Mouse (Mus musculus) kidney, embryonic 16.5 days (tissue): ENCODE measurements around the gene Iqck. TPM values are rescaled to one million over a fixed set of nuclear protein-coding genes. Genes with fewer than 3 reads are reported as not detected.

ENCODE experiments used
- ATAC-seq: fragments of 200-750 bp; cut with Nextera tagmentation; 2 replicates; pipeline ENCODE4 v1.8.0; 2017; ENCODE audit warnings: moderate TSS enrichment; ENCODE audit not compliant: low FRiP score, low TSS enrichment
- H3K27ac ChIP-seq: fragments of 300-500 bp; sonication (generic); 2 replicates; pipeline ENCODE4 v1.5.1; 2014; ENCODE audit warnings: low read length
- H3K27me3 ChIP-seq: fragments of 300-500 bp; sonication (generic); 2 replicates; pipeline ENCODE4 v1.6.1; 2014; ENCODE audit warnings: low read length, control low read depth, mixed read lengths; ENCODE audit not compliant: insufficient read depth
- H3K36me3 ChIP-seq: fragments of 300-500 bp; sonication (generic); 2 replicates; pipeline ENCODE4 v1.6.1; 2014; ENCODE audit warnings: low read length, control low read depth, mixed read lengths; ENCODE audit not compliant: insufficient read depth
- H3K4me1 ChIP-seq: fragments of 300-500 bp; sonication (generic); 2 replicates; pipeline ENCODE4 v1.6.1; 2014; ENCODE audit warnings: low read length, control low read depth, mixed read lengths; ENCODE audit not compliant: insufficient read depth
- H3K4me2 ChIP-seq: fragments of 300-500 bp; sonication (generic); replicated peaks from 2 replicates; pipeline ENCODE4 v1.6.1; 2014; ENCODE audit warnings: low read depth, low read length
- H3K4me3 ChIP-seq: fragments of 300-500 bp; sonication (generic); 2 replicates; pipeline ENCODE4 v1.5.1; 2014; ENCODE audit warnings: mild to moderate bottlenecking, low read length
- H3K9ac ChIP-seq: fragments of 300-500 bp; sonication (generic); replicated peaks from 2 replicates; pipeline ENCODE4 v1.6.1; 2014; ENCODE audit warnings: low read length
- H3K9me3 ChIP-seq: fragments of 300-500 bp; sonication (generic); 2 replicates; pipeline ENCODE4 v1.6.1; 2016; ENCODE audit warnings: low read length, control low read depth
- WGBS: fragments of 180-500 bp; shearing (Covaris S2); extraction: QIAGEN DNeasy Blood & Tissue Kit; methylation state at CpG from one replicate; pipeline ENCODE4 v1.1.7; 2014; 5-methylcytosine and 5-hydroxymethylcytosine counted together
- polyA plus RNA-seq: library from polyadenylated mRNA; unstranded; fragments of >200 nt; fragmentation: Nextera tagmentation; extraction: Ambion mirVana; gene quantifications from 2 replicates; pipeline ENCODE4 v1.2.1, GENCODE M21; 2015

Iqck gene
- polyA plus RNA-seq, 1 experiment from 2014 or later = 3.1 TPM

DNA sequence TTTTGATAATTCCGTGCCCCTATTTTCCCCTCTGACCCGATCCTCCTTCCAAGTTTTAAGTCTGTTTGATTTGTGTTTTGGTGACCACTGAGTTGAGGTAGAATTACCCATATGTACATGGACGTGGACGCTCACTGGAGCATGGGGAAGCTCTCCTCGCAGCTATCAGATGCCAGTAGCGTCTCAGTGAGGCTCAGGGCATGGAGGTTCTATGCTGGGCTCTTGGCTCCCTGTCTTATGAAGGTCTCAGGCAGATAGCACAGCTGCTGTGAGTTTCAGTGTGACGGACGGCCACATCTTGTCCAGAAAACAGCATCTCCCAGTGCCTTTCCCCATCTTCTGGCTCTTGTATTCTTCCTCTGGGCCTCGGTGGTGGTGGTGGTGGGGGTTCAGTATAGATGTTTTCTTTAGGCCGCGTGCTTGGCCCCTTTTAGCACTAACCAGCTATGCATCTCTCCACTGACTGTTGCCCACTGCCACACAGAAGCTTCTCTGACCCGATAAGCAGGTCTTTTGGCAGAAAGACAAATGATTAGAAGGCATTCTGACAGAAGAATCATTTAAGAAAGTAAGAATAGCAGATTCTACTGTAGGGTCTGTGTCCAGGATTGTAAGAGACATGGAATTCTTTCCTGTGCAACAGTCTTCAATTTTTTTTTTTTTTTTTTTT lies 33.5 kb upstream of the Iqck start:
- 67% methylated on average over 12 of the region's 12 CpGs for WGBS
- no peaks in the 10 kb centered on the region for H3K9me3 ChIP-seq
- no peak overlapping the region for H3K4me2 ChIP-seq
- H3K36me3 ChIP-seq = peaks cover 9% of the 10 kb centered on the region
- no peak overlapping the region for H3K27ac ChIP-seq
- no peak overlapping the region for H3K4me3 ChIP-seq
- no peaks in the 10 kb centered on the region for H3K4me1 ChIP-seq
- no peak for ATAC-seq
- no peaks in the 10 kb centered on the region for H3K27me3 ChIP-seq
- H3K9ac ChIP-seq = no peak overlapping the region

DNA sequence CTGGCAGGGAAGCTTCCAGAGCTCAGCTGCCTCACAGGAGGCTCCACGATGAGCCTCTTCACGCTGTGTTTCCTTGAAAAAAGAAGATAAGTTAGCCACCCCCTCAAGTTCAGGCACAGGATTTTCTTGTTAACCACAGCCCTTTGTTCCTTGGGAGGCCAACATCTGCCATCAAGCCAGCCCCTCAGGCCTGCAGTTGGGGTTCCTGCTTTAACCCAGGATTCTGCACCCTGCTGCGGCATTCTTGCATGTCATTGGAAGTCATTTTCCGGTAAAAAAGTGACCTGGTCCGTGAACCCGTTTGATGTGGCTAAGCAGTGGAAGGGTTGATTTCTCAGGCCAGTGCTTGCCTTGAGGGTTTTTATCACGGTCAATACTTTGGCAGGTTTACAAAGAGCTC lies 31.1 kb upstream of the Iqck start:
- Histone ChIP-seq H3K36me3 (peaks cover 9% of the 10 kb centered on the region), H3K4me1 (0 out of 2 replicates have a peak, but pooled peaks cover 4% of the 10 kb centered on the region), H3K4me3 (no peak overlapping the region), H3K27ac (peak overlapping the region; percentile 80), H3K9me3 (no peaks in the 10 kb centered on the region), H3K27me3 (no peaks in the 10 kb centered on the region), H3K9ac (peak overlapping the region; percentile 36; the same call in 1 of the 2 replicates), H3K4me2 (no peak overlapping the region)
- WGBS = 53% methylated on average over 7 of the region's 7 CpGs
- no peak for ATAC-seq

- peaks cover 13% of the 10 kb centered on the region for H3K36me3 ChIP-seq
- no peak overlapping the region for H3K27ac ChIP-seq
- no peak overlapping the region for H3K4me2 ChIP-seq
- H3K4me3 ChIP-seq = no peak overlapping the region
- no peaks in the 10 kb centered on the region for H3K27me3 ChIP-seq
- no peak for ATAC-seq
- no peaks in the 10 kb centered on the region for H3K9me3 ChIP-seq
- no peak overlapping the region for H3K9ac ChIP-seq
- WGBS = 81% methylated on average over 5 of the region's 5 CpGs
- H3K4me1 ChIP-seq = 0 out of 2 replicates have a peak, but pooled peaks cover 4% of the 10 kb centered on the region
Observed at GRCm38 (mm10) chr7:118827975-118828416, 27.6 kb upstream of the Iqck start.

- 75% methylated on average over 5 of the region's 5 CpGs for WGBS
- no peaks in the 10 kb centered on the region for H3K9me3 ChIP-seq
- no peak for ATAC-seq
- no peak overlapping the region for H3K4me3 ChIP-seq
- H3K4me2 ChIP-seq = no peak overlapping the region
- H3K27me3 ChIP-seq = no peaks in the 10 kb centered on the region
- H3K36me3 ChIP-seq = peaks cover 60% of the 10 kb centered on the region
- no peak overlapping the region for H3K9ac ChIP-seq
- no peak overlapping the region for H3K27ac ChIP-seq
- no peaks in the 10 kb centered on the region for H3K4me1 ChIP-seq
Observed at GRCm38 (mm10) chr7:118837901-118838300, 17.7 kb upstream of the Iqck start.

- no peak overlapping the region for H3K27ac ChIP-seq
- no peak for ATAC-seq
- H3K4me3 ChIP-seq = no peak overlapping the region
- peaks cover 78% of the 10 kb centered on the region for H3K36me3 ChIP-seq
- 79% methylated on average over 8 of the region's 8 CpGs for WGBS
- H3K4me1 ChIP-seq = no peaks in the 10 kb centered on the region
- no peak overlapping the region for H3K9ac ChIP-seq
- H3K9me3 ChIP-seq = no peaks in the 10 kb centered on the region
- no peaks in the 10 kb centered on the region for H3K27me3 ChIP-seq
- no peak overlapping the region for H3K4me2 ChIP-seq
Observed at GRCm38 (mm10) chr7:118841030-118841745, 14.4 kb upstream of the Iqck start.

- 46% methylated on average over 1 of the region's 1 CpGs for WGBS
- Histone ChIP-seq H3K4me1 (no peaks in the 10 kb centered on the region), H3K27ac (no peak overlapping the region), H3K4me2 (no peak overlapping the region), H3K9ac (no peak overlapping the region), H3K36me3 (peaks cover 78% of the 10 kb centered on the region), H3K9me3 (no peaks in the 10 kb centered on the region), H3K4me3 (no peak overlapping the region), H3K27me3 (no peaks in the 10 kb centered on the region)
- no peak for ATAC-seq
Observed at GRCm38 (mm10) chr7:118841796-118842195, 13.8 kb upstream of the Iqck start.

- peaks cover 76% of the 10 kb centered on the region for H3K36me3 ChIP-seq
- H3K4me1 ChIP-seq = no peaks in the 10 kb centered on the region
- no peaks in the 10 kb centered on the region for H3K9me3 ChIP-seq
- no peak overlapping the region for H3K27ac ChIP-seq
- H3K9ac ChIP-seq = no peak overlapping the region
- H3K4me3 ChIP-seq = no peak overlapping the region
- H3K4me2 ChIP-seq = no peak overlapping the region
- no peak for ATAC-seq
- no peaks in the 10 kb centered on the region for H3K27me3 ChIP-seq
- WGBS = 72% methylated on average over 4 of the region's 4 CpGs
Observed at GRCm38 (mm10) chr7:118842938-118843337, 12.6 kb upstream of the Iqck start.

- WGBS = 85% methylated on average over 5 of the region's 5 CpGs
- H3K9ac ChIP-seq = no peak overlapping the region
- H3K27ac ChIP-seq = no peak overlapping the region
- no peaks in the 10 kb centered on the region for H3K9me3 ChIP-seq
- no peak for ATAC-seq
- no peaks in the 10 kb centered on the region for H3K27me3 ChIP-seq
- H3K36me3 ChIP-seq = peaks cover 88% of the 10 kb centered on the region
- H3K4me1 ChIP-seq = peaks cover 7% of the 10 kb centered on the region
- no peak overlapping the region for H3K4me2 ChIP-seq
- H3K4me3 ChIP-seq = no peak overlapping the region
Observed at GRCm38 (mm10) chr7:118845141-118845540, 10.4 kb upstream of the Iqck start.

GRCm38 (mm10) chr7:118846329-118846728 lies 9.2 kb upstream of the Iqck start:
- Histone ChIP-seq H3K4me3 (no peak overlapping the region), H3K27me3 (no peaks in the 10 kb centered on the region), H3K36me3 (peaks cover 92% of the 10 kb centered on the region), H3K9me3 (no peaks in the 10 kb centered on the region), H3K4me2 (no peak overlapping the region), H3K9ac (no peak overlapping the region), H3K4me1 (peaks cover 7% of the 10 kb centered on the region), H3K27ac (no peak overlapping the region)
- ATAC-seq = no peak
- 96% methylated on average over 4 of the region's 4 CpGs for WGBS

DNA sequence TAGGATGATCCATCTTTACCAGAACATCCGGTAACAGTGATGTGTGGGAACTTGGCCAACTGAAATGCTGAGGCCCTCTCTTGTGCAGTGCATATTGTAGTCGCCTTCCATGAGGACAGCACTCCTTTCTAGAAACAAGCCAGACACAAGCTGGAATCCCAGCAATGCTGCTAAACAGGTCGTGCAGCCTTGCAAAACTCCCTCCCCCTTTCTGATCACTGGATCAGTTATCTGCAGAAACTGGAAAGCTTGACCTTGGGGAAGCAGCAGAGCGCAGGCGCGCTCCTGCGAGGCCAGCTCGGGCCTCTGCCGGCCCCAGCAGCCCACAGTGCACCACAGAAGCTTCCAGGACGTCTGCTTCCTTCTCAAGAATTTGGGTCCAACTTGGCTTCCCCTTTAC lies 6.8 kb upstream of the Iqck start:
- no peaks in the 10 kb centered on the region for H3K27me3 ChIP-seq
- ATAC-seq = 0 out of 2 replicates have a peak, but pooled peaks have one; percentile 25
- no peak overlapping the region for H3K4me2 ChIP-seq
- no peak overlapping the region for H3K9ac ChIP-seq
- no peaks in the 10 kb centered on the region for H3K9me3 ChIP-seq
- WGBS = 73% methylated on average over 10 of the region's 10 CpGs
- H3K36me3 ChIP-seq = peaks cover 83% of the 10 kb centered on the region
- H3K4me1 ChIP-seq = peaks cover 7% of the 10 kb centered on the region
- H3K4me3 ChIP-seq = no peak overlapping the region
- peak overlapping the region; percentile 81 for H3K27ac ChIP-seq
